ENCODE assay signal across 14 mouse cellular contexts in genomic region chr10:36786970-36787369, GRCm38 (mm10).
"Had no signal": no experiment of that assay in that cellular context is flagged by ENCODE, and none has a peak within 500 bp of the region (broad histone marks: within the 10 kb centered on the region; RNA-seq: fewer than 3 reads in every experiment).

No protein-coding gene starts in this region.

- DNase-seq: lung, adult 18-20 months; lung, embryonic 14.5 days; lung, postnatal 10 days; lung, postnatal 4 days; right cerebral cortex, postnatal 14 days; thymus, adult 2 months; thymus, postnatal 25 days; thymus, postnatal 4 days had no signal

- H3K4me1 ChIP-seq: liver, embryonic 12.5 days; midbrain, embryonic 12.5 days; neural tube, embryonic 12.5 days; stomach, embryonic 15.5 days had no signal

- H3K27me3 ChIP-seq: liver, embryonic 12.5 days; midbrain, embryonic 12.5 days; neural tube, embryonic 12.5 days; stomach, embryonic 15.5 days had no signal

- H3K4me2 ChIP-seq: liver, embryonic 12.5 days; lung, embryonic 14.5 days; midbrain, embryonic 12.5 days; neural tube, embryonic 12.5 days; stomach, embryonic 15.5 days had no signal

- H3K9me3 ChIP-seq: liver, embryonic 12.5 days; midbrain, embryonic 12.5 days; neural tube, embryonic 12.5 days; stomach, embryonic 15.5 days had no signal

- H3K9ac ChIP-seq: liver, embryonic 12.5 days; liver, embryonic 14.5 days; lung, embryonic 14.5 days; midbrain, embryonic 12.5 days; neural tube, embryonic 12.5 days; stomach, embryonic 15.5 days had no signal

- ATAC-seq: liver, embryonic 12.5 days had no signal

- H3K27ac ChIP-seq: liver, embryonic 12.5 days; liver, embryonic 14.5 days; midbrain, embryonic 12.5 days; neural tube, embryonic 12.5 days; stomach, embryonic 15.5 days; stomach, postnatal 0 days had no signal

- H3K4me3 ChIP-seq: liver, embryonic 12.5 days; midbrain, embryonic 12.5 days; neural tube, embryonic 12.5 days; stomach, embryonic 15.5 days had no signal

- H3K36me3 ChIP-seq: liver, embryonic 12.5 days; midbrain, embryonic 12.5 days; neural tube, embryonic 12.5 days; stomach, embryonic 15.5 days had no signal
